Mouse (Mus musculus) embryonic fibroblast, embryonic 13.5 days (primary cell): ENCODE data around the gene Nxph3. TPM values are rescaled to one million over a fixed set of nuclear protein-coding genes. Genes with fewer than 3 reads are reported as not detected.

Experiments
- H3K27ac ChIP-seq: 2 replicates; pipeline ENCODE4 v1.5.1; 2012; ENCODE audit warnings: low read length, control low read depth, inconsistent platforms; ENCODE audit not compliant: insufficient read depth
- H3K4me1 ChIP-seq: 2 replicates; pipeline ENCODE4 v1.6.1; 2011; ENCODE audit warnings: low read length; ENCODE audit not compliant: control insufficient read depth, insufficient read depth
- H3K4me3 ChIP-seq: 2 replicates; pipeline ENCODE4 v1.5.1; 2011; ENCODE audit warnings: mild to moderate bottlenecking, control low read depth, low read length; ENCODE audit not compliant: insufficient read depth
- CTCF ChIP-seq: IDR thresholded peaks from 2 replicates; pipeline ENCODE4 v1.5.1; 2011; ENCODE audit warnings: mild to moderate bottlenecking, control low read depth, low read length, moderate library complexity, borderline replicate concordance; ENCODE audit not compliant: insufficient read depth
- POLR2A ChIP-seq: IDR thresholded peaks from 2 replicates; pipeline ENCODE4 v1.6.1; 2011; ENCODE audit warnings: low read depth, mild to moderate bottlenecking, control low read depth, low read length, moderate library complexity
- polyA plus RNA-seq: library from polyadenylated mRNA; stranded (reverse); fragments of >200 nt; gene quantifications from 2 replicates; pipeline ENCODE4 v1.2.4, GENCODE M21; 2011; ENCODE audit warnings: low read depth; ENCODE audit not compliant: missing spikeins, insufficient read length

The Nxph3 gene
- polyA plus RNA-seq, 1 experiment: 1.1 TPM

DNA sequence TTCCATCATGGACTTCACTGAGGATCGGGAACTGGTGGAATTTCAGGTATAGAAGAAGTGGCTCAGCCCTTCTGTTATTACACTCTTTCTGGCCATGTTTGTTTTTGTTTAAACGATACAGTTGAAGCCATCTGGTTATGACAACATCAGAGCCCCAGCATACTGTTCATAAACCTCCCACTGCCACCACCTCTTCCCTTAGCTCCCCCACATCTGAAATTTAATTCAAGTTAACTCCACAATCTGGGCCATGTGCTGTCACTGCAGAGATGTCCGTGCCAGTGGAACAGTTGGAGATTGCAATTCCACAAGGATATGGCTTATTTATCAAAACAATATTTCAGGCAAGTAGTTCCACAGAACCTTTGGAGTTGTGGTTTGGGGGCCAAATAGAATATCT lies 20.0 kb downstream of the Nxph3 start:
- Histone ChIP-seq H3K4me1 (no peaks in the 10 kb centered on the region), H3K4me3 (no peak overlapping the region), H3K27ac (no peak overlapping the region)
- TF ChIP-seq POLR2A (no peak), CTCF (no peak)

- Histone ChIP-seq H3K4me3 (no peak overlapping the region), H3K4me1 (no peaks in the 10 kb centered on the region), H3K27ac (no peak overlapping the region)
- no peak for TF ChIP-seq CTCF
- TF ChIP-seq POLR2A: no peak
Observed at GRCm38 (mm10) chr11:95493950-95494349, 20.4 kb downstream of the Nxph3 start.

DNA sequence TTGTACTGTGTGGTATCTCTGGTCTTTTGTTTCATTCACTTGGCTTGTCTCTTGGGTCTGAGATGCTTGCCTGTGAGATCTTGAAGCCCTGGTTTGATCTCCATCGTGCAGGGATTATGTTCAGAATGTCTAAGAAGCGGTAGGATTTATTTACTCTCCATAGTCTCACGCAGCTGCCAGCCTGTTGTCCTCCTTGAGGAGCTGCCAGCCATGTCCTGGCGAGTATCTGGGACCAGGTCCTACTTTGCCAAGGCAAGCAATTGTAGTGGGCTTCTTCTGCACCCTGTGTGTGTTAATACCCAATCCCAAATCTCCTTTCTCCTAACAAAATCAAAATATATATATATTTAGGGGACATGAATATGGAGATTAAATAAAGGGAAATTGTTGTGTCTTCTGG lies 21.4 kb downstream of the Nxph3 start:
- no peak overlapping the region for H3K4me3 ChIP-seq
- H3K27ac ChIP-seq: no peak overlapping the region
- TF ChIP-seq POLR2A (no peak), CTCF (no peak)
- H3K4me1 ChIP-seq: no peaks in the 10 kb centered on the region

DNA sequence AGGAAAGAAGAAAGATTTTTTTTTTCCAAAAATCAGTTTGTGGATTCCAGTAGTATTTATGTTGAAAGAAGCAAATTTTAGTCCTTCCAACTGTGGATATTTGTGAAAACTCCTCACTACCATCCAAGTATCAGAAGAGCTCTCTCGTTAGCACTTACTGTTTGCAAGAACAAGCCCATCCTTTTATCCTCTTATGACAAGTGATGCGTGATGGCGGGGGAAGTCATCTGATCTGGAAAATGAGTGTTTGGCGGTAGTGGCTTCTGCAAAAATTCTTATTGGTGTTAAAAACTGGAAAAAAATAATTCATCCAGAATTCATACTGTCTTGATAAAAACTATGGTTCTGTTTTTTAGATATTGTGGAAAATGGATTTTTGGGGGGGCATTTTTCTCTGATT lies 22.1 kb downstream of the Nxph3 start:
- Histone ChIP-seq H3K4me1 (no peaks in the 10 kb centered on the region), H3K4me3 (no peak overlapping the region), H3K27ac (no peak overlapping the region)
- TF ChIP-seq POLR2A: no peak

- Histone ChIP-seq H3K27ac (no peak overlapping the region), H3K4me1 (no peaks in the 10 kb centered on the region), H3K4me3 (no peak overlapping the region)
- no peak for TF ChIP-seq CTCF
- TF ChIP-seq POLR2A: no peak
Observed at GRCm38 (mm10) chr11:95490104-95490503, 24.3 kb downstream of the Nxph3 start.

GRCm38 (mm10) chr11:95487237-95487636 lies 27.1 kb downstream of the Nxph3 start:
- TF ChIP-seq CTCF (no peak), POLR2A (no peak)
- Histone ChIP-seq H3K4me3 (no peak overlapping the region), H3K27ac (no peak overlapping the region), H3K4me1 (no peaks in the 10 kb centered on the region)

DNA sequence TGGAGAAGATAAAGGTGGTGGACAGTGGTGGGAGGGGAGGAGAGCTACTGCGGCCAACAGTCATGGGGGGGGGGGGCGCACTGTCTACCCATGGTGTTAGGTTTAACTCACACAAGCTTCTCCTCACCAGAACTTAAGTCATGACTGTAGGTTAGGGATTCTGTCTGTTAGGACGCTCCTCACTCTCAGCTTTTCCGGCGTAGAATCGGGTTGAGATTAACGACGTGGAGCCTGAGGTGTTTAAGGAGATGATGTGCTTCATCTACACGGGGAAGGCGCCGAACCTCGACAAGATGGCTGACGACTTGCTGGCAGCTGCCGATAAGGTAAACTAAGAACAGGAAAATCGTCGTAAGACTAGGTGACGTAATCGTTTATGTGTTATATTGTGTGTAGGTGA lies 28.7 kb downstream of the Nxph3 start:
- no peaks in the 10 kb centered on the region for H3K4me1 ChIP-seq
- H3K27ac ChIP-seq: no peak overlapping the region
- no peak for TF ChIP-seq POLR2A
- TF ChIP-seq CTCF: no peak
- H3K4me3 ChIP-seq: no peak overlapping the region

DNA sequence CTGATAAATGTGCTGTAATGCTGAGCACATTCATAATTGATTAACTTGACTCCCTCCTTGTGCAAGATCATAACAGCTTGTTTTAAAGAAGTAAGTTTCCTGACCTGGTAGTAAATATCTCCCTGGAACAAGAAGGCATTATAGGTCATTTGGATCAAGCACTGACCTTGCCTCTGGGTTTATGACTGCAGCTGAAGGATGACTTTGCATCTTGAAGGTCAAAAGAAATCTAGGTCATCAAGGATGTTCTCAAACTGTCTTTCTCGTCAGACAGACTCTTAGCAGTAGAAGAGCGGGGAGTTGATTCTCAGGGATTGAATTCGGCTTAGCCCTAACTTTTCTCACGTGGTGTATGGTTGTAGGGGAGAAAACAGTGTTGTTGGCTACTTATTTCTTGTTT lies 33.7 kb downstream of the Nxph3 start:
- Histone ChIP-seq H3K4me1 (no peaks in the 10 kb centered on the region), H3K4me3 (no peak overlapping the region), H3K27ac (no peak overlapping the region)
- TF ChIP-seq POLR2A (no peak), CTCF (no peak)

GRCm38 (mm10) chr11:95479458-95479857 lies 34.9 kb downstream of the Nxph3 start:
- H3K4me1 ChIP-seq: no peaks in the 10 kb centered on the region
- no peak for TF ChIP-seq POLR2A
- TF ChIP-seq CTCF: no peak
- H3K4me3 ChIP-seq: no peak overlapping the region
- H3K27ac ChIP-seq: no peak overlapping the region

GRCm38 (mm10) chr11:95476323-95476722 lies 38.0 kb downstream of the Nxph3 start:
- H3K27ac ChIP-seq: no peak overlapping the region
- H3K4me3 ChIP-seq: no peak overlapping the region
- H3K4me1 ChIP-seq: no peaks in the 10 kb centered on the region
- no peak for TF ChIP-seq CTCF
- no peak for TF ChIP-seq POLR2A

DNA sequence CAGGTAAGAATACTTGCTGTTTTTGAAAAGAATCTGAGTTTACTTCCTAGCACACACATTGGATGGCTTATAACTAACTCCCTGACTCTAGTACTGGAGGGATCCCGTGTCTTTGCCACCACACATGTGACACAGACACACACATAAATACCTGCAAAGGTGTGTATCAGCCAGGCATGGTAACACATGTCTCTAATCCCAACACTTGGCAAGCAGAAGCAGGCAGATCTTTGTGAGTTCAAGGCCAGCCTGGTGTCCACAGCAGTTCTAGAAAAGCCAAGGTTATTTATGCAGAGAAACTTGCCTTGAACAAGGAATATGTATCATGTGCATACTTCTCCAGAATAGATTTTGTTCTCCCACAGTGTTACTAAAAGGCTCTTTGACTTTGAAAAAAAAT lies 40.9 kb downstream of the Nxph3 start:
- H3K4me1 ChIP-seq: no peaks in the 10 kb centered on the region; the same call in 1 of the 2 replicates
- no peak overlapping the region for H3K4me3 ChIP-seq
- TF ChIP-seq CTCF (no peak), POLR2A (no peak)
- no peak overlapping the region for H3K27ac ChIP-seq
